Mouse (Mus musculus): Measurements from ENCODE around the gene Dusp22. TPM values are rescaled to one million over a fixed set of nuclear protein-coding genes. Genes with fewer than 3 reads are reported as not detected.

The Dusp22 gene
- 10 to 100 TPM; 33.4 to 35.4 TPM for total RNA-seq (2021)

DNA sequence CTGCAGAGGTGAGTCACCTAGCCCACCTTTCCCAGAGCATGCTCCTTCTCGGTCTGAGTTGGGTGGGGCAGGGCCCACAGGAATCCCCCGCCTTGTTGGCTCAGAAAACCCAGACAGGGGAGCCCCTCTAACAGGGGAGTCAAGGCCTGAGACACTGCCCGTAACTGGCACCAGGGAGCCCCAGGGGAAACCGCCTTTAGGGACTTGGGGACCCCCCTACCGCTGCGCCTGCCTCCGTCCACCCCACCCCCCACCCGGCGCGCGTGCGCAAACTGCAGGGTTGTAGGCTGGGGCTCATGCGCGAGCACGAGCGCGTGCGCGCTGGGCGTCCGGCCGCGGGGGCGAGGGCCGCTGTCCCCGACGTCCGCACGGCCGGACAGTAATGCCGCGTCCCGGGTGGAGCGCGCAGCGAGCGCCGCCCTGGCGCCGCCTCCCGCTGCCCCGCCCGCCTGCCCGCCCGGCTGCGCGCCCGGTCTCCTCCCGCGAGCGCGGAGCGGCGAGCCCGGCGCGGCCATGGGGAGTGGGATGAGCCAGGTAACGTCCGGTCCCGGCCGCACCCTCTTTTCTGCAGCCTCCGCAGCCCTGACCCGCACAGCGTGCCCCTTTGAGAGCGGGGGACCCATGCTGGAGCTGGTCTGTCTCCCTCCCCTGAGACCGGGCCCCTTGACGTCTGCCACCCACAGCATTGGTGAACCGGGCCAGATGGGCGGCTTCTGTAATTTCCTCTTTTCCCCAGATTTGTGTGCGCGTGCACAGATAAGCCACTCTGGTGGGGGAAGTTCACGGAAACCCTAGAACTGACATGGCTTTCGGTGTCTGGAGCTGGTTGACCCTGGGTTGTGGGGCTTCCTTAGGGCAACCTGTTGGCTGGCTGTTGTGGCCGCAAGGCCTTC lies at the start of gene Dusp22:
Dusp22 (plus strand) TSS at position 387 of the 893 bp plus-strand sequence.
- peak; percentile 88 to 92 for DNase-seq (ENCODE audit: low spot score in 2 of 2)
- intact Hi-C loops (cut with DNase I) = loop anchor here (2.0 kb wide), 1 partner anchor 55 kb away; no protein-coding TSS in a partner anchor

DNA sequence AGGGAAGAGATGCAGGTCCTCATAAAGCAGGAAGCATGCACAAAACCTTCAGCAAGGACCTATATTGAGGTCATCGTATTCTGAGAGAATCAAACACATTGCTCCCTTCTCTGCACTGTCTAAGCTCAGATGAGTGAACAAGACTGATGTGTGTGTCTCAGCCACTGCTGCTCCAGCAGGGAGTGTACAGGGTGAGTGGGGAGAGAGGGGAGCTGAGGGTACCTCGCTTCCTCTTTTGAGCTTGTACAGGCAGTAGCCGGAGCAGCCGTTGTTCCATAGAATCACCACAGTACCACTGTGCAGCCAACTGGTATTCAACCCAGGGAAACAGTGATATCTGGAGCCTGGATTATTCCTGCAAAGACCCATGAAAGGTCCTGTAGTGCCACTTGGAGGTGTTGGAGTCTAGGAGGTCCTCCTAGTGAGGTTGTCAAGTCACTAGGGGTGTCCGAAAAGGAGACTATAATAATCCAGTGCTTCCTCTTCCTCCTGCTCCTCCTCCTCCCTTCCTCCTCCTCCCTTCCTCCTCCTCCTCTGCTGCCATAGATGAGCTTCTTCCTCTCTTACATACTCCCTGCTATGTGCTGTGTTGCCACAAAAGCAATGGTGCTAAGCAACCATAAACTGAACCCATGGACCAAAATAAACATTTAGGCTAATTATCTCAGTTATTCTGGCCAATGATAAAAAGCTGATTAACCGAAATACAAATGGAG lies 47.6 kb upstream of the Dusp22 start:
- intact Hi-C loops (cut with DNase I) = no loop called here
- DNase-seq (ENCODE audit: low spot score in 2 of 2) = no peak

DNA sequence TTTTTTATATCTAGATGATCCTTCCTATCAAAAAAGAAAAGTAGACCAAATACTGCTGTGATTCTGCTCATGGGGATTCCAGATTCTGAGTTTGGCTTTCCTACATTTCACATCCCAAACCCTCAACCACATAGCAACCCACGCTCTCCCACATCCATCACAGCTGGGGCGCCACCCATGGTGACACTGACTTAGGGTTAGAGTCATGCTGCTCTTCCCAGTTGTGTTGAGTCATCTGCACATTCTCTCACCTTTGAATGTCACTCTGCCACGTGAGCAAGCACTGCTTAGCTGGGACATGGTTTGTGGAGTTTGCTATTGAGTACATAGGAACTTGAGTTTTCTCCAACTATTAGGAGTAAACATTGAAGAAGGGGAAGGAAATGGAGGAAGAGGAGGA lies 40.1 kb upstream of the Dusp22 start:
- DNase-seq (ENCODE audit: low spot score in 2 of 2) = no peak
- intact Hi-C loops (cut with DNase I) = no loop called here

GRCm38 (mm10) chr13:30628195-30629048 lies 31.4 kb upstream of the Dusp22 start:
- peak in 1 of 2 experiments; percentile 28 for DNase-seq (ENCODE audit: low spot score in 2 of 2)
- intact Hi-C loops (cut with DNase I) = no loop called here

GRCm38 (mm10) chr13:30629794-30630410 lies 29.9 kb upstream of the Dusp22 start:
- intact Hi-C loops (cut with DNase I) = no loop called here
- no peak for DNase-seq (ENCODE audit: low spot score in 2 of 2)

DNA sequence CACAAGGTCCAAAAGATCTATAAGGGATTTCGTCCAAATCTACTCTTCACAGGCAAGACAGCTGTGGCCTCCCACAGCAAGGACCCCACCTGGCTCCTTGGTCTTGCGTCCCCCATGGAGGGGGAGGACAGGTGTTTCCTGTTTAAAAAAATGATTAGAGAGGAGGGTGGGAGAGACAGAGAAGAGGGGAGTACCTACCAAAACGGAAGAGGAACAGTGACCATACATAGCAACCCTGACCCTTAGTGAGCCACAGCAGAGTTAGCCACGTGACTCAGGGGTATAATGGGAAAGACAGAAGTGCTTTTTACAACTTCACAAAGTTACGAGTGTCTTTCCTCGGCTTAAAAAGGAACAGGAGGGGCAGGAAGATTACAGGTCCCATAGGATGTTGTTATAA lies 26.8 kb upstream of the Dusp22 start:
- DNase-seq (ENCODE audit: low spot score in 2 of 2) = no peak
- intact Hi-C loops (cut with DNase I) = no loop called here

DNA sequence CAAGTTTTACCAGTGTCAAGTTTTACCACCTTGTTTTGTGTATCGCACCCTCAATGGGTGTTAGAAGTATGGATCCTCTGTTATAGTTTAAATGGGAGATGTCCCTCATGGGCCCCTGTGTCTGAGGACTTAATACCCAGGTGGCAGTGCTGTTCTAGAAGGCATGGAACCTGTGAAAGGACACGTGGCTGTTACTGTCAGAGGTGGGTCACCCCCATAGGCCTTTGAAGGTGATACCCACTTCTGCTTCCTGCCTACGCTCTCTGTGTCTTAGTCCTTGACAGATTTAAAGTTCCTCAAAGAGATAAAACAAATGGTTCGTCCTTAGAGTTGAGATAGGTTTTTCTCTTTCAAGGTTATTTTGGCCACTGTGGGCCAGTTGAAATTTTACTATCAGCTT lies 23.3 kb upstream of the Dusp22 start:
- intact Hi-C loops (cut with DNase I) = no loop called here
- DNase-seq (ENCODE audit: low spot score in 2 of 2) = no peak

- no peak for DNase-seq (ENCODE audit: low spot score in 2 of 2)
- intact Hi-C loops (cut with DNase I) = no loop called here
Observed at GRCm38 (mm10) chr13:30638378-30639115, 21.3 kb upstream of the Dusp22 start.

GRCm38 (mm10) chr13:30642053-30642452 lies 17.7 kb upstream of the Dusp22 start:
- intact Hi-C loops (cut with DNase I) = no loop called here
- DNase-seq (ENCODE audit: low spot score in 2 of 2) = no peak

DNA sequence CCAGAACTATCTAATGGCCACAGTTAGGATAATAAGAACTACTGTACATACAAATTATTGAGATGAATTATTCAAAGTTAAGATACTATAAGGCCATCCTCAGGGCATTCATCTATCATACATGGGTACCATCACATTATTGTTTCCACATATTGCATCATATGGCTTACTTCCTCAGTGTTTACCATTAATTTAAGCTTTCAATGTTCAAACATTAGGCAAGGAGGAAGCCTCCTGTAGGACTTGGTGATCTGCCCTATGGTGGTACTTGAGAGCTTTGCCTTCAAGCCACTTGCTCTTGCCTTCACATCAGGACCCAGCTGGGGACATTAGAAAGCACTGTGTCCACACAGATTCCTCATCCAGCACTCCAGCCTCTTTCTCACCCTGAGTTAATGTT lies 11.3 kb upstream of the Dusp22 start:
- no peak for DNase-seq (ENCODE audit: low spot score in 2 of 2)
- intact Hi-C loops (cut with DNase I) = no loop called here

DNA sequence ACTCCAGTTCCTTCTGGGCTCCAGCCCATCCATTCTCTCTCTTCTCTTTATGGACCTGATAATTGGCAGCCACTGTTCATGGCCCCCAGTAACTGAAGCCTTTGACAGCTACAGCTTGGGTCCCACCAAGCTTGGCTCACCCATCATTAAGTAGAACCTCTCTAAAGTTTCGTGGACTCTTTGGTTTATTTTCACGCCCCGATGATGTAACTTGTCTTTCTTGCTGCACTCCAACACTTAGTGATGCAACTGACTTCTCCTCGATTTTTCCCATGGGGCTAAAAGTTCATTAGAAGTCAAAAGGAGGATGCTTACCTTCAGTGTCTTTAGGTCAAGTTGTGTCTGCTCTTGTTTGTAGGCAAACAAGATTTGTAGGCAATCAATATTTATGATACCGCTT lies 10.6 kb upstream of the Dusp22 start:
- no peak for DNase-seq (ENCODE audit: low spot score in 2 of 2)
- intact Hi-C loops (cut with DNase I) = no loop called here

GRCm38 (mm10) chr13:30650684-30651083 lies 9.1 kb upstream of the Dusp22 start:
- no peak for DNase-seq (ENCODE audit: low spot score in 2 of 2)
- intact Hi-C loops (cut with DNase I) = no loop called here

- no peak for DNase-seq (ENCODE audit: low spot score in 2 of 2)
- intact Hi-C loops (cut with DNase I) = no loop called here
Observed at GRCm38 (mm10) chr13:30653051-30653450, 6.7 kb upstream of the Dusp22 start.

DNA sequence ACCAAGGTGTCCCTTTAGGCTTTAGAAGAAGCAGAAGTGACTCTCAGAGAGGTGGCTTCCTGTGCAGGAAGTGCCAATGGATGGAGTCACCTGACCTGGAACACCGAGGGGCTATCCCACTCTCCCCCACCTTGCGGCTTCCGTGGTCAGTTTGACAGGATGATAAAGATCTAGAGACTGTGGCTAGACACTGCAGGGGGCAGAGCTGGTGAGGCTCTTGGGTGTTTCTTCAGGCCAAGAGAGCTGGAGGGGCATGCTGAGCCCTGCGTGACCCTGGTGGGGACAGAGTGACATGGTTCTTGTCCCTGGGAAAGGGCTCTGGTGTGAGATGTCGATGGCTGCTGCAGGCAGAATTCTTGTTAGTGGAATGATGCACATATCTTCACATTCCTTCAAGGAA lies 5.3 kb upstream of the Dusp22 start:
- DNase-seq (ENCODE audit: low spot score in 2 of 2) = no peak
- intact Hi-C loops (cut with DNase I) = no loop called here

- DNase-seq (ENCODE audit: low spot score in 2 of 2) = no peak
- intact Hi-C loops (cut with DNase I) = no loop called here
Observed at GRCm38 (mm10) chr13:30656909-30657308, 2.9 kb upstream of the Dusp22 start.

GRCm38 (mm10) chr13:30657779-30658178 lies 2.0 kb upstream of the Dusp22 start:
- no peak for DNase-seq (ENCODE audit: low spot score in 2 of 2)
- intact Hi-C loops (cut with DNase I) = no loop called here

GRCm38 (mm10) chr13:30658201-30658996 lies 1.4 kb upstream of the Dusp22 start:
- DNase-seq (ENCODE audit: low spot score in 2 of 2) = no peak
- intact Hi-C loops (cut with DNase I) = no loop called here

DNA sequence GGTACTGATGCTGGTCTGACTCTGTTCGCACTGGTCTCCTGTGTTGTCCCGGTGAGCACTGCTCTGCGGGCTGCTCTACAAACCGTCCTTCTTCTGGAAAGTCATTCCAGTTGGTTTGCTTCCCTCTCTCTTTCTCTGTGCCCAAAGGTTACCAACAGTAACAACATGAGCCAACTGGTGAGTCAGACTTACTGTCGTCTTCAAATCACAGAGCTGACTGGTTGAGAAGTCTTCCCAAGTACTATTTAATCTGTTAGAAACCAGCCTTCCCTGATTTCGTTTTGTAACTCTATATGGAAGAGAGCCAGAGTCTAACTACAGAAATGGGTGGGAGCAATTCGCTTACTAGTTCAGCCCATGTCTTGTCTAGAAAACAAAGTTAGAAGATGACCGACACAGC lies 5.5 kb downstream of the Dusp22 start:
- no peak for DNase-seq (ENCODE audit: low spot score in 2 of 2)
- intact Hi-C loops (cut with DNase I) = no loop called here

All from left cerebral cortex, postnatal 36 days (tissue).